Mouse (Mus musculus) thymus, adult 2 months (tissue): ENCODE measurements around the gene Cbfa2t3.

Experiments
- CTCF ChIP-seq: fragments of 200-500 bp; IDR thresholded peaks from 2 replicates; pipeline ENCODE4 v1.5.1; 2012; ENCODE audit warnings: mild to moderate bottlenecking, control low read depth, low read length, moderate library complexity, borderline replicate concordance; ENCODE audit not compliant: control insufficient read depth, poor library complexity, insufficient read depth; ENCODE audit errors: extremely low read depth
- POLR2A ChIP-seq: fragments of 200-500 bp; IDR thresholded peaks from 2 replicates; pipeline ENCODE4 v1.6.1; 2012; ENCODE audit warnings: mild to moderate bottlenecking, low read length, control low read depth, moderate library complexity; ENCODE audit not compliant: control insufficient read depth, poor library complexity, insufficient read depth; ENCODE audit errors: extremely low read depth

DNA sequence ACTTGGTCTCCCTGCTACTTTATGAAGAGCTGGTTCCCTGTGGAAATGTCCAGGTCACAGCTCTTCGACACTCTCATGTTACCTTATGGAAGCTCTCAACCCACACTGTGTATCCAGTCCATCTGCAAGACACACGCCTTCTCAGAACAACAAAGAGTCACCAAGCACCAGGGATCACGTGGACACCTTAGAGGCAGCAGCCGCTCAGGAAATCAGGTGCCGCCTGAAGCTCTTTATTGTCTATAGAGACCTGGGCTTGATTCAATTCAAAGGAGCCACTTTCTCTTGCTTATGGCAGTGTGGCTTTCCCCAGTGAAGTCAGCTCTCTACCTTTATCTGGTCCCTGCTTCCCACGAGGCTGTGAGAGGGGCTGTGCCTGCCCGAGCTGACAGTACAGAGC lies 18.7 kb downstream of the Cbfa2t3 start:
- TF ChIP-seq CTCF, result no peak
- TF ChIP-seq POLR2A, result no peak
